Mouse (Mus musculus) heart, postnatal 0 days (tissue): ENCODE data around the gene Ylpm1.

Source experiments
- CTCF ChIP-seq: IDR thresholded peaks from 2 replicates; pipeline ENCODE4 v1.5.1; 2016; ENCODE audit warnings: antibody characterized with exemption, control low read depth, low read depth
- EP300 ChIP-seq: IDR thresholded peaks from 2 replicates; pipeline ENCODE4 v1.6.1; 2016; ENCODE audit warnings: antibody characterized with exemption, low read depth

DNA sequence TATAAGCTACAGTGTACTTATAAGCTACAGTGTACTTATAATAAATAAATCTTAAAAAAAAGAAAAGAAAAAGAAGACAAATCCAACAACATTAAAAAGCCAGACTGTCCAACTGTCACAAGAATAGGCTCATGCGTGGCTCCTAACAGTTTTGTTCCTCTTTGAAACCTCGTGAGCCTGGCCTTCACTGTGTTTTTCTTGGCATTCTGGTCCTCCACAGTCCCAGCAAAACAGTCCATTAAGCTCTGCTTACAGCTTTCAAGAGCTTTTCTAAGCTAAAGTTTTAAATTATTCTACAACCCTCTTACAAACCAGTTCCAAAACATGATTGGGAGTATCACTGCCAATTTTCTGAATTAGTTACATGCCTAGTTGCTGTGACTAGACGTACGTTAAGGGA, 6.7 kb upstream of the Ylpm1 start:
- TF ChIP-seq EP300 (no peak), CTCF (no peak)
